Mouse (Mus musculus): ENCODE data around the gene Vps53. TPM values are rescaled to one million over a fixed set of nuclear protein-coding genes. Genes with fewer than 3 reads are reported as not detected.

Vps53 gene
- polyA plus RNA-seq, 1 experiment from 2014 or later = 67.6 TPM

GRCm38 (mm10) chr11:76135641-76136437 is 43.6 kb downstream of the Vps53 start:
- Histone ChIP-seq H3K4me3 (no peak overlapping the region), H3K27me3 (no peaks in the 10 kb centered on the region), H3K9me3 (no peaks in the 10 kb centered on the region), H3K36me3 (peaks cover 56% of the 10 kb centered on the region), H3K27ac (replicated peaks) (no peak overlapping the region), H3K4me2 (replicated peaks) (no peak overlapping the region), H3K9ac (replicated peaks) (no peak overlapping the region), H3K4me1 (no peaks in the 10 kb centered on the region)
- ATAC-seq (replicated peaks) = no peak
- 88% methylated on average over 7 of the region's 7 CpGs for WGBS

GRCm38 (mm10) chr11:76130859-76131258 is 48.6 kb downstream of the Vps53 start:
- H3K9me3 ChIP-seq = no peaks in the 10 kb centered on the region
- no peak overlapping the region for H3K9ac ChIP-seq (replicated peaks)
- no peaks in the 10 kb centered on the region for H3K4me1 ChIP-seq
- no peak overlapping the region for H3K27ac ChIP-seq (replicated peaks)
- H3K36me3 ChIP-seq = peaks cover 35% of the 10 kb centered on the region
- no peaks in the 10 kb centered on the region for H3K27me3 ChIP-seq
- no peak overlapping the region for H3K4me2 ChIP-seq (replicated peaks)
- no peak overlapping the region for H3K4me3 ChIP-seq
- WGBS = 91% methylated on average over 5 of the region's 5 CpGs
- ATAC-seq (replicated peaks) = no peak

GRCm38 (mm10) chr11:76125386-76125785 is 54.1 kb downstream of the Vps53 start:
- Histone ChIP-seq H3K27ac (replicated peaks) (no peak overlapping the region), H3K4me3 (no peak overlapping the region), H3K9me3 (no peaks in the 10 kb centered on the region), H3K36me3 (peaks cover 30% of the 10 kb centered on the region), H3K27me3 (no peaks in the 10 kb centered on the region), H3K4me2 (replicated peaks) (no peak overlapping the region), H3K9ac (replicated peaks) (no peak overlapping the region), H3K4me1 (no peaks in the 10 kb centered on the region)
- 93% methylated on average over 8 of the region's 8 CpGs for WGBS
- no peak for ATAC-seq (replicated peaks)

GRCm38 (mm10) chr11:76123517-76123916 is 55.9 kb downstream of the Vps53 start:
- H3K36me3 ChIP-seq = peaks cover 33% of the 10 kb centered on the region
- 90% methylated on average over 1 of the region's 1 CpGs for WGBS
- no peak overlapping the region for H3K27ac ChIP-seq (replicated peaks)

GRCm38 (mm10) chr11:76122571-76122970 is 56.9 kb downstream of the Vps53 start:
- Histone ChIP-seq H3K27me3 (no peaks in the 10 kb centered on the region), H3K9me3 (no peaks in the 10 kb centered on the region), H3K4me1 (no peaks in the 10 kb centered on the region), H3K4me3 (no peak overlapping the region), H3K9ac (replicated peaks) (no peak overlapping the region), H3K4me2 (replicated peaks) (no peak overlapping the region), H3K36me3 (peaks cover 39% of the 10 kb centered on the region), H3K27ac (replicated peaks) (no peak overlapping the region)
- WGBS = 89% methylated on average over 2 of the region's 2 CpGs
- no peak for ATAC-seq (replicated peaks)

More at GRCm38 (mm10) chr11:76123517-76123916, 55.9 kb downstream of the Vps53 start:
- Histone ChIP-seq H3K27me3 (no peaks in the 10 kb centered on the region), H3K4me2 (replicated peaks) (no peak overlapping the region), H3K9ac (replicated peaks) (no peak overlapping the region), H3K4me3 (no peak overlapping the region), H3K4me1 (no peaks in the 10 kb centered on the region), H3K9me3 (no peaks in the 10 kb centered on the region)
- ATAC-seq (replicated peaks) = no peak

- no peak for ATAC-seq (replicated peaks)
- 88% methylated on average over 4 of the region's 4 CpGs for WGBS
Measured at GRCm38 (mm10) chr11:76121086-76121485, 58.4 kb downstream of the Vps53 start.

GRCm38 (mm10) chr11:76120407-76120901 is 59.0 kb downstream of the Vps53 start:
- Histone ChIP-seq H3K27me3 (no peaks in the 10 kb centered on the region), H3K4me3 (no peak overlapping the region), H3K9me3 (no peaks in the 10 kb centered on the region), H3K36me3 (peaks cover 49% of the 10 kb centered on the region), H3K4me1 (no peaks in the 10 kb centered on the region), H3K27ac (replicated peaks) (no peak overlapping the region), H3K4me2 (replicated peaks) (no peak overlapping the region), H3K9ac (replicated peaks) (no peak overlapping the region)
- WGBS = 80% methylated on average over 10 of the region's 10 CpGs
- ATAC-seq (replicated peaks) = no peak

More at GRCm38 (mm10) chr11:76121086-76121485, 58.4 kb downstream of the Vps53 start:
- H3K4me1 ChIP-seq = no peaks in the 10 kb centered on the region
- H3K27me3 ChIP-seq = no peaks in the 10 kb centered on the region
- H3K4me3 ChIP-seq = no peak overlapping the region
- H3K36me3 ChIP-seq = peaks cover 49% of the 10 kb centered on the region
- H3K9ac ChIP-seq (replicated peaks) = no peak overlapping the region
- H3K9me3 ChIP-seq = no peaks in the 10 kb centered on the region
- H3K4me2 ChIP-seq (replicated peaks) = no peak overlapping the region
- no peak overlapping the region for H3K27ac ChIP-seq (replicated peaks)

GRCm38 (mm10) chr11:76110416-76110815 is 69.0 kb downstream of the Vps53 start:
- no peak overlapping the region for H3K4me2 ChIP-seq (replicated peaks)
- H3K9ac ChIP-seq (replicated peaks) = no peak overlapping the region
- H3K27ac ChIP-seq (replicated peaks) = no peak overlapping the region
- ATAC-seq (replicated peaks) = no peak
- no peak overlapping the region for H3K4me3 ChIP-seq
- H3K27me3 ChIP-seq = no peaks in the 10 kb centered on the region
- no peaks in the 10 kb centered on the region for H3K4me1 ChIP-seq
- 100% methylated on average over 3 of the region's 3 CpGs for WGBS
- H3K9me3 ChIP-seq = no peaks in the 10 kb centered on the region
- H3K36me3 ChIP-seq = peaks cover 32% of the 10 kb centered on the region

- Histone ChIP-seq H3K27ac (replicated peaks) (no peak overlapping the region), H3K9ac (replicated peaks) (no peak overlapping the region), H3K4me1 (no peaks in the 10 kb centered on the region), H3K4me3 (no peak overlapping the region), H3K9me3 (no peaks in the 10 kb centered on the region), H3K4me2 (replicated peaks) (no peak overlapping the region), H3K27me3 (no peaks in the 10 kb centered on the region), H3K36me3 (peaks cover 18% of the 10 kb centered on the region; the same call in 1 of the 2 replicates)
- ATAC-seq (replicated peaks) = no peak
- 90% methylated on average over 11 of the region's 11 CpGs for WGBS
Measured at GRCm38 (mm10) chr11:76106551-76107496, 72.6 kb downstream of the Vps53 start.

- H3K36me3 ChIP-seq = peaks cover 26% of the 10 kb centered on the region
- H3K27me3 ChIP-seq = no peaks in the 10 kb centered on the region
Measured at GRCm38 (mm10) chr11:76101154-76101553, 78.3 kb downstream of the Vps53 start.

GRCm38 (mm10) chr11:76099193-76099975 is 80.1 kb downstream of the Vps53 start:
- Histone ChIP-seq H3K4me1 (no peaks in the 10 kb centered on the region), H3K9me3 (no peaks in the 10 kb centered on the region), H3K27ac (replicated peaks) (peak overlapping the region; percentile 25; the same call in 1 of the 2 replicates), H3K4me2 (replicated peaks) (no peak overlapping the region), H3K9ac (replicated peaks) (no peak overlapping the region), H3K4me3 (no peak overlapping the region), H3K36me3 (peaks cover 24% of the 10 kb centered on the region), H3K27me3 (no peaks in the 10 kb centered on the region)
- 79% methylated on average over 4 of the region's 4 CpGs for WGBS
- ATAC-seq (replicated peaks) = no peak

More at GRCm38 (mm10) chr11:76101154-76101553, 78.3 kb downstream of the Vps53 start:
- Histone ChIP-seq H3K4me1 (no peaks in the 10 kb centered on the region), H3K4me3 (no peak overlapping the region), H3K9ac (replicated peaks) (no peak overlapping the region), H3K27ac (replicated peaks) (no peak overlapping the region), H3K4me2 (replicated peaks) (no peak overlapping the region), H3K9me3 (no peaks in the 10 kb centered on the region)
- ATAC-seq (replicated peaks) = no peak

Measured in forebrain, embryonic 15.5 days (tissue).